Mouse (Mus musculus): Measurements from ENCODE around the gene Tldc1.

GRCm38 (mm10) chr8:119794689-119795088, 16.5 kb upstream of the Tldc1 start:
- TF ChIP-seq CTCF (IDR thresholded peaks at IDR 0.05; ENCODE audit: low read depth, low read length) (no peak), TAL1 (conservative IDR thresholded peaks at IDR 0.05; ENCODE audit: low read depth, low read length) (no peak)

Data from G1E (cell line).